Mouse (Mus musculus) liver, embryonic 11.5 days (tissue): Measurements from ENCODE around the gene Plod2. TPM values are rescaled to one million over a fixed set of nuclear protein-coding genes. Genes with fewer than 3 reads are reported as not detected.

Experiments used
- ATAC-seq: fragments of 200-750 bp; cut with Nextera tagmentation; replicated peaks from 2 replicates; pipeline ENCODE4 v1.8.0; 2017; ENCODE audit warnings: moderate number of reproducible peaks, mild to moderate bottlenecking, moderate TSS enrichment, moderate library complexity; ENCODE audit not compliant: low FRiP score
- DNase-seq: peaks from one replicate; pipeline ENCODE4 v3.0.0-alpha.2; 2017; ENCODE audit warnings: low spot score
- H3K27ac ChIP-seq: fragments of 300-500 bp; sonication (generic); 2 replicates; pipeline ENCODE4 v1.5.1; 2014; ENCODE audit warnings: mild to moderate bottlenecking, low read depth, low read length, control low read depth
- H3K27me3 ChIP-seq: fragments of 300-500 bp; sonication (generic); replicated peaks from 2 replicates; pipeline ENCODE4 v1.6.1; 2014; ENCODE audit warnings: low read length, mixed read lengths; ENCODE audit not compliant: control insufficient read depth, insufficient read depth
- H3K36me3 ChIP-seq: fragments of 300-500 bp; sonication (generic); 2 replicates; pipeline ENCODE4 v1.6.1; 2014; ENCODE audit warnings: mild to moderate bottlenecking, low read length, moderate library complexity, mixed read lengths; ENCODE audit not compliant: control insufficient read depth, insufficient read depth
- H3K4me1 ChIP-seq: fragments of 300-500 bp; sonication (generic); replicated peaks from 2 replicates; pipeline ENCODE4 v1.6.1; 2014; ENCODE audit warnings: low read length, mixed read lengths; ENCODE audit not compliant: control insufficient read depth, insufficient read depth
- H3K4me2 ChIP-seq: fragments of 300-500 bp; sonication (generic); 2 replicates; pipeline ENCODE4 v1.6.1; 2014; ENCODE audit warnings: mild to moderate bottlenecking, control low read depth, moderate library complexity
- H3K4me3 ChIP-seq: fragments of 300-500 bp; sonication (generic); 2 replicates; pipeline ENCODE4 v1.5.1; 2014; ENCODE audit warnings: low read depth, low read length, control low read depth
- H3K9ac ChIP-seq: fragments of 300-500 bp; sonication (generic); 2 replicates; pipeline ENCODE4 v1.6.1; 2014; ENCODE audit warnings: low read depth, low read length, control low read depth
- H3K9me3 ChIP-seq: fragments of 300-500 bp; sonication (generic); 2 replicates; pipeline ENCODE4 v1.6.1; 2016; ENCODE audit warnings: low read length, inconsistent platforms, mixed read lengths; ENCODE audit not compliant: control insufficient read depth
- WGBS: fragments of 180-500 bp; shearing (Covaris S2); extraction: QIAGEN DNeasy Blood & Tissue Kit; methylation state at CpG from one replicate; pipeline ENCODE4 v1.1.7; 2014; 5-methylcytosine and 5-hydroxymethylcytosine counted together
- polyA plus RNA-seq: library from polyadenylated mRNA; unstranded; fragments of >200 nt; fragmentation: Nextera tagmentation; extraction: Ambion mirVana; gene quantifications from 2 replicates; pipeline ENCODE4 v1.2.1, GENCODE M21; 2014

The Plod2 gene
- polyA plus RNA-seq, result 17.3 and 17.4 TPM in 2 replicates

GRCm38 (mm10) chr9:92541977-92542561 is at the start of gene Plod2:
Gene Plod2 (plus strand): TSS chr9:92542223.
- Histone ChIP-seq H3K9ac (peak within 1 kb of the TSS; percentile 61), H3K4me1 (no peaks in the 10 kb centered on the region; the same call in 1 of the 2 replicates), H3K36me3 (no peaks in the 10 kb centered on the region), H3K27me3 (no peaks in the 10 kb centered on the region; the same call in 1 of the 2 replicates), H3K4me2 (peak within 1 kb of the TSS; percentile 89), H3K9me3 (no peaks in the 10 kb centered on the region), H3K4me3 (peak within 1 kb of the TSS; percentile 71), H3K27ac (peak within 1 kb of the TSS; percentile 64; the same call in 1 of the 2 replicates)
- under 1% methylated on average over 65 of the region's 67 CpGs for WGBS
- DNase-seq (peak; percentile 76), ATAC-seq (peak; percentile 89)

GRCm38 (mm10) chr9:92499710-92500410 is 42.2 kb upstream of the Plod2 start:
- Histone ChIP-seq H3K4me1 (no peaks in the 10 kb centered on the region), H3K27ac (no peak overlapping the region), H3K9ac (no peak overlapping the region), H3K9me3 (no peaks in the 10 kb centered on the region), H3K4me2 (no peak overlapping the region), H3K27me3 (no peaks in the 10 kb centered on the region), H3K36me3 (no peaks in the 10 kb centered on the region), H3K4me3 (no peak overlapping the region)
- 50% methylated on average over 12 of the region's 12 CpGs for WGBS
- peak; percentile 49; the same call in 1 of the 2 replicates for ATAC-seq
- peak; percentile 65 for DNase-seq

- Histone ChIP-seq H3K4me1 (no peaks in the 10 kb centered on the region), H3K9ac (no peak overlapping the region), H3K36me3 (no peaks in the 10 kb centered on the region), H3K9me3 (no peaks in the 10 kb centered on the region), H3K27me3 (no peaks in the 10 kb centered on the region), H3K27ac (no peak overlapping the region), H3K4me2 (no peak overlapping the region), H3K4me3 (no peak overlapping the region)
- WGBS, result 66% methylated on average over 3 of the region's 3 CpGs
- no peak for ATAC-seq
- no peak for DNase-seq
These were observed 37.8 kb upstream of the Plod2 start for GRCm38 (mm10) chr9:92504256-92504655.

GRCm38 (mm10) chr9:92504889-92505288 is 37.1 kb upstream of the Plod2 start:
- ATAC-seq, result no peak
- no peak for DNase-seq
- Histone ChIP-seq H3K9me3 (no peaks in the 10 kb centered on the region), H3K36me3 (no peaks in the 10 kb centered on the region), H3K27ac (no peak overlapping the region), H3K4me3 (no peak overlapping the region), H3K9ac (no peak overlapping the region), H3K4me2 (no peak overlapping the region), H3K4me1 (no peaks in the 10 kb centered on the region), H3K27me3 (no peaks in the 10 kb centered on the region)
- 56% methylated on average over 1 of the region's 1 CpGs for WGBS

- DNase-seq (no peak), ATAC-seq (no peak)
- H3K4me3 ChIP-seq, result no peak overlapping the region
- no peaks in the 10 kb centered on the region for H3K36me3 ChIP-seq
- H3K4me2 ChIP-seq, result no peak overlapping the region
- no peaks in the 10 kb centered on the region for H3K27me3 ChIP-seq
- H3K4me1 ChIP-seq, result no peaks in the 10 kb centered on the region
- no peak overlapping the region for H3K9ac ChIP-seq
- no peaks in the 10 kb centered on the region for H3K9me3 ChIP-seq
- H3K27ac ChIP-seq, result no peak overlapping the region
These were observed 30.3 kb upstream of the Plod2 start for GRCm38 (mm10) chr9:92511696-92512095.

GRCm38 (mm10) chr9:92517036-92517435 is 25.0 kb upstream of the Plod2 start:
- DNase-seq, result no peak
- Histone ChIP-seq H3K9ac (no peak overlapping the region), H3K27ac (no peak overlapping the region), H3K27me3 (no peaks in the 10 kb centered on the region), H3K4me1 (no peaks in the 10 kb centered on the region), H3K4me2 (no peak overlapping the region), H3K9me3 (peaks cover 3% of the 10 kb centered on the region; the same call in 1 of the 2 replicates), H3K36me3 (no peaks in the 10 kb centered on the region), H3K4me3 (no peak overlapping the region)
- no peak for ATAC-seq
- WGBS, result 90% methylated on average over 12 of the region's 12 CpGs

GRCm38 (mm10) chr9:92520751-92521150 is 21.3 kb upstream of the Plod2 start:
- Histone ChIP-seq H3K4me1 (no peaks in the 10 kb centered on the region), H3K4me3 (no peak overlapping the region), H3K36me3 (no peaks in the 10 kb centered on the region; the same call in 1 of the 2 replicates), H3K27ac (no peak overlapping the region), H3K4me2 (no peak overlapping the region), H3K9me3 (peaks cover 3% of the 10 kb centered on the region; the same call in 1 of the 2 replicates), H3K27me3 (no peaks in the 10 kb centered on the region), H3K9ac (no peak overlapping the region)
- ATAC-seq (no peak), DNase-seq (no peak)
- 86% methylated on average over 10 of the region's 10 CpGs for WGBS

- Histone ChIP-seq H3K27me3 (no peaks in the 10 kb centered on the region), H3K9me3 (no peaks in the 10 kb centered on the region), H3K36me3 (no peaks in the 10 kb centered on the region; the same call in 1 of the 2 replicates), H3K27ac (no peak overlapping the region), H3K4me2 (no peak overlapping the region), H3K9ac (no peak overlapping the region), H3K4me1 (no peaks in the 10 kb centered on the region), H3K4me3 (no peak overlapping the region)
- ATAC-seq (no peak), DNase-seq (no peak)
- WGBS, result 76% methylated on average over 4 of the region's 4 CpGs
These were observed 17.5 kb upstream of the Plod2 start for GRCm38 (mm10) chr9:92524506-92524905.

- Histone ChIP-seq H3K4me3 (no peak overlapping the region), H3K9ac (no peak overlapping the region), H3K4me1 (no peaks in the 10 kb centered on the region), H3K36me3 (no peaks in the 10 kb centered on the region), H3K9me3 (no peaks in the 10 kb centered on the region), H3K4me2 (no peak overlapping the region), H3K27me3 (no peaks in the 10 kb centered on the region), H3K27ac (no peak overlapping the region)
- ATAC-seq (no peak), DNase-seq (no peak)
- 72% methylated on average over 3 of the region's 3 CpGs for WGBS
These were observed 12.0 kb upstream of the Plod2 start for GRCm38 (mm10) chr9:92530055-92530454.
